Mouse (Mus musculus) neutrophil, adult 5-6 weeks (primary cell): ENCODE measurements at regions not wholly inside any gene's neighbourhood (a gene's known extent, or its start where the extent isn't known, plus 50 kb on each side); places are given as distances from the start of the nearest gene placed in this dataset.
"Not testable (repeated sequence)": the region's sequence is repeated elsewhere in the genome, so short reads cannot be mapped to it uniquely, and the experiment has no call there.

Experiments
- ATAC-seq: fragments of 151-379, 151-347 bp; 2 replicates; pipeline ENCODE4 v1.8.0; 2017; ENCODE audit warnings: mild to moderate bottlenecking, moderate TSS enrichment; ENCODE audit not compliant: insufficient number of reproducible peaks, poor library complexity, low FRiP score, severe bottlenecking; ENCODE audit errors: extremely low read depth

- ATAC-seq, result peak; percentile 69; the same call in 1 of the 2 replicates
Observed at GRCm38 (mm10) chr9:17987606-17988005, 304.3 kb upstream of the Chordc1 start.

- no peak for ATAC-seq
Observed at GRCm38 (mm10) chr9:18002557-18002956, 289.4 kb upstream of the Chordc1 start.

GRCm38 (mm10) chr9:18041346-18041745 lies 250.6 kb upstream of the Chordc1 start:
- ATAC-seq, result no peak

GRCm38 (mm10) chr9:18042636-18043035 lies 249.3 kb upstream of the Chordc1 start:
- not testable (repeated sequence) for ATAC-seq

GRCm38 (mm10) chr9:18076942-18077341 lies 215.0 kb upstream of the Chordc1 start:
- no peak for ATAC-seq

- not testable (repeated sequence) for ATAC-seq
Observed at GRCm38 (mm10) chr9:18078446-18078845, 213.5 kb upstream of the Chordc1 start.

- ATAC-seq, result not testable (repeated sequence)
Observed at GRCm38 (mm10) chr9:18079120-18079519, 212.8 kb upstream of the Chordc1 start.
